Mouse (Mus musculus) heart, postnatal 0 days (tissue): ENCODE measurements around the gene Kcnq1.

Experiments
- CTCF ChIP-seq: IDR thresholded peaks from 2 replicates; pipeline ENCODE4 v1.5.1; 2016; ENCODE audit warnings: antibody characterized with exemption, control low read depth, low read depth
- EP300 ChIP-seq: IDR thresholded peaks from 2 replicates; pipeline ENCODE4 v1.6.1; 2016; ENCODE audit warnings: antibody characterized with exemption, low read depth

DNA sequence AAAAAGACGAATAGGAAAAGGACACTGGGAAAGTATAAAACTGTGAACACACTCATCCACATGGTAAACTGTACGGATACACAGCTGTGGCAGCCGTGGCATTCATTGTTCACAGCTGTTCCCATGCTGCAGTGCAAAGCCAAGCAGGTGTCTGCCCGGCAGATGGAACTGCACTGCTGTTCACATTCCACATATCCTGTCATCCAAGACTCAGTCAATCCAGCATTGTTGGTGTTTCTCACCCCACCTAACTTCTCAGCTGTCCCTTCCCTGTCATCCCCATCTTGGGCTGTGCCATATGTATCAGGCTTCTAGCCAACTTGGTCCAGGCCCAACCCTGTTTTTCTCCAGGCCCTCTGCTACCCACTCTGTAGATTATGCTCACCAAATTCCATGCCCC, 232.5 kb downstream of the Kcnq1 start:
- TF ChIP-seq CTCF = no peak
- no peak for TF ChIP-seq EP300
